Mouse (Mus musculus): ENCODE measurements around the gene Adamts4.

DNA sequence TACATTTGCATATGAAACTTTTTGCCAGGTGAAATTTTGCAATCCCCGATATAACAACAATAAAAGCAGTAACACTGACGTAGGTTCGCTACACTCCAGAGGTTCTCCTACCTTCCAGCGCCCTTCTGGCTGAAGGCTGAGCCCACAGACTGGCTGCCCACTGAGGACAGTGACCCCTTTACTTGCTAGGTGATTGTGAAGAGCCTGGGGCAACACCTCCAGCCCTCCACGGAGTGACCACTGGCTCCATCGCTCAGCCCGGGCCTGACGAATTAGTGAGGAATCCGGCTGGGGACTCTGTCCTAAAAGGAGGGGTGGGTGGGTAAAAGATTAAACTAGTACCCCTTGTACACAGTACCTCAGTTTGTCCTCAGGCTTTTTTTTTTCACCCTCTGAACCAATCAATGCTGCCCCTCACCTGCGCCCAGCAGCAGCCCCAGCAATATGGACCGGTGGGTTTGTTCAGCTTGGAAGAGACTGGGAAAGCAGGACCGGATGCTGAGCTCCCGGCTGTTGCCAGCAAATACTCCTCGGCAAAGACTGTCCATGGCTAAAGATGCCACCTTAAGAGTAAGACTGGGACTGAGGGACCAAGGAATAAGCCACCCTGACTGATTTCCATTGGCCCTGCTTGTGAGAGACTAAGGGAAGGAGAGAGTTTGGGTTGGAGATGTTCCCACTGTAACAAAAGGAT is 28.9 kb downstream of the Adamts4 start:
- TF ChIP-seq POLR2A (IDR thresholded peaks at IDR 0.05; ENCODE audit: borderline replicate concordance, extremely low read depth, insufficient read depth, insufficient read length, poor library complexity, severe bottlenecking) (no peak), CTCF (IDR thresholded peaks at IDR 0.05; ENCODE audit: borderline replicate concordance, extremely low read depth, insufficient read depth, insufficient read length) (no peak)

Measured in brain, embryonic 14.5 days (tissue).